ENCODE assay signal across 9 mouse cellular contexts in the genomic region with DNA sequence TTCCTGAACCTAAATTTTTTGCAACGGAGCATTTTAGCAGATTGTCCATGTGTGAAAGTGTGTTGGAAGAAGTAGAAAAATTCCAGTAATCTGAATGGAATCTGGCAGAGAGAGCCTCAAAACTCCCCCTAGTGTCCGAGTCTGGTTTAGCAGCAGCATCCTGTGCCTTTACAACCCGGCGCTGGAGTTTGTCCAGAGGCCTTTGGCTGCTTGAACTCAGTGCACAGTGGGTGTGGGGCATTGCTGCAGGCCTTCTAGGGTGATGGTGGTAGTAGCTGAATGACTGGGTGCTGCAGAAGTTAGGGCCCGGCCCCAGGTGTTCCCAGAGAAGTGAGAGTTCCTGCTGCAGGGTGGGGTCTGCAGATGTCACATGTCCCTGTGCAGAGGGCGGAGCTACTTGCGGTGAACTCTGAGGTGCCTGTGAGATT.
DNase-seq lines count a peak whose midpoint lies in the region; ATAC-seq lines count a peak whose summit lies in the region.
"Had no signal": no experiment of that assay in that cellular context is flagged by ENCODE, and none has a peak within 500 bp of the region (broad histone marks: within the 10 kb centered on the region; RNA-seq: fewer than 3 reads in every experiment).

No protein-coding gene starts in this region.

- H3K36me3 ChIP-seq in heart, embryonic 13.5 days, result no peaks in the 10 kb centered on the region
- H3K36me3 ChIP-seq: neural tube, embryonic 13.5 days had no signal

- ATAC-seq in common myeloid progenitor, adult 5-6 weeks (replicated peaks; ENCODE audit: low read depth, poor library complexity, severe bottlenecking), result peak; percentile 46
- ATAC-seq in heart, embryonic 13.5 days (ENCODE audit: extremely low read depth, insufficient number of reproducible peaks, low FRiP score, low TSS enrichment), result no peak
- peak; percentile 45 for ATAC-seq in megakaryocyte progenitor cell, adult 5-6 weeks (replicated peaks; ENCODE audit: poor library complexity)

- H3K27me3 ChIP-seq in heart, embryonic 13.5 days (replicated peaks), result peaks cover 52% of the 10 kb centered on the region

- H3K4me3 ChIP-seq in heart, embryonic 13.5 days, result no peak overlapping the region
- H3K4me3 ChIP-seq: neural tube, embryonic 13.5 days had no signal

- WGBS in heart, embryonic 13.5 days, result 24% methylated on average over 7 of the region's 7 CpGs

- no peak overlapping the region for H3K27ac ChIP-seq in heart, embryonic 13.5 days (replicated peaks)
- H3K27ac ChIP-seq: neural tube, embryonic 13.5 days had no signal

- no peaks in the 10 kb centered on the region for H3K9me3 ChIP-seq in heart, embryonic 13.5 days
- H3K9me3 ChIP-seq: neural tube, embryonic 13.5 days had no signal

- H3K4me1 ChIP-seq in heart, embryonic 13.5 days, result peaks cover 21% of the 10 kb centered on the region

- H3K9ac ChIP-seq in heart, embryonic 13.5 days, result no peak overlapping the region
- H3K9ac ChIP-seq: neural tube, embryonic 13.5 days had no signal

- DNase-seq in layer of hippocampus, adult 11-12 months (ENCODE audit: low spot score), result peak; percentile 74
- DNase-seq in layer of hippocampus, adult 9-11 months, result no peak
- DNase-seq in adrenal gland, adult (ENCODE audit: inconsistent age in 2 of 2, low spot score in 1 of 2), result peak; percentile 65 to 91
- peak; percentile 56 to 86 for DNase-seq in layer of hippocampus, postnatal 25 days (ENCODE audit: extremely low spot score in 1 of 2, low spot score in 1 of 2)
- peak; percentile 87 for DNase-seq in testis, postnatal 10 days (ENCODE audit: low spot score)

- H3K4me2 ChIP-seq in heart, embryonic 13.5 days, result 0 out of 2 replicates have a peak overlapping the region, but pooled peaks have one; percentile 18
- H3K4me2 ChIP-seq: neural tube, embryonic 13.5 days had no signal
